Mouse (Mus musculus): ENCODE measurements around the gene Oas1e. TPM values are rescaled to one million over a fixed set of nuclear protein-coding genes. Genes with fewer than 3 reads are reported as not detected.

The Oas1e gene
- polyA plus RNA-seq, 1 experiment from 2014 or later = not detected

DNA sequence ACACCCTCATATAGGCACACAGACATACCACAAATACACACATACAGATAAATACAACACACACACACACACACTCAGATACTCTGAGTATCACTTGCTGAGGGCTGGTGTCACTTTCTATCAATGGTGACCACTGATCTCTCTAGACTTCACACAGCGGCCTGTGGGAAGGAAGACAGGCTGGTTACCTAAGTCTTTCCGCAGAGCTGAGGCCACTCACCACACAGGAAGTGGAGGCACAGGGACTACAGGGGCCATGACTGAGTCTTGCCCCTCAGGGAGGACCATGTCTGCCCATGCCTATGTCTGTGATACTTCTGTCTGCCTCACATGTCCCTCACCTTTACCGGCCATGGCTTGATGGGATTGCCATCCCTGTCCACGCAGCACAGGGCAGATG, 41.1 kb downstream of the Oas1e start:
- ATAC-seq (replicated peaks; ENCODE audit: extremely low read depth, insufficient read depth, low FRiP score) = no peak
- no peak overlapping the region for H3K27ac ChIP-seq (ENCODE audit: low read length)
- no peaks in the 10 kb centered on the region for H3K4me1 ChIP-seq (ENCODE audit: control insufficient read depth, insufficient read depth, low read length)
- no peaks in the 10 kb centered on the region for H3K27me3 ChIP-seq (ENCODE audit: control insufficient read depth, insufficient read depth, low read length)
- H3K4me3 ChIP-seq (ENCODE audit: low read length) = no peak overlapping the region
- no peaks in the 10 kb centered on the region for H3K9me3 ChIP-seq (replicated peaks; ENCODE audit: control insufficient read depth, low read length)
- H3K36me3 ChIP-seq (ENCODE audit: control insufficient read depth, insufficient read depth) = no peaks in the 10 kb centered on the region
- WGBS = 80% methylated on average over 4 of the region's 4 CpGs
- no peak overlapping the region for H3K9ac ChIP-seq (ENCODE audit: low read length)
- no peak overlapping the region for H3K4me2 ChIP-seq (ENCODE audit: low read depth, low read length)

DNA sequence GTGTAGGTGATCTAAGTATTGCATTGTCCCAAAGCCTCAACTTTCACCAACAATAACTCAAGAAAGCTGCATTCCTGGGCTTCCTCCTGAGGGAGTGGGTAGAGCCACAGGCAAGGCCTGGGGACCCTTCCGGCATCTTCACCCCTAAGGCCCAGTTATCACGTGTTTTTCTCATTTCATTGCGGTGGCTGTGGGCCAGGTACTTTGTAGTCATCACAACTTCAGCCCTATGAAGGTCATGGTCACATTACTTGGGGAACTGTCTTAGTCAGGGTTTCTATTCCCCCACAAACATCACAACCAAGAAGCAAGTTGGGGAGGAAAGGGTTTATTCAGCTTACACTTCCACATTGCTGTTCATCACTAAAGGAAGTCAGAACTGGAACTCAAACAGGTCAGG, 42.5 kb downstream of the Oas1e start:
- no peaks in the 10 kb centered on the region for H3K36me3 ChIP-seq (ENCODE audit: control insufficient read depth, insufficient read depth)
- 58% methylated on average over 3 of the region's 3 CpGs for WGBS
- no peak for ATAC-seq (replicated peaks; ENCODE audit: extremely low read depth, insufficient read depth, low FRiP score)
- H3K9ac ChIP-seq (ENCODE audit: low read length) = no peak overlapping the region
- H3K27me3 ChIP-seq (ENCODE audit: control insufficient read depth, insufficient read depth, low read length) = 0 out of 2 replicates have a peak, but pooled peaks cover 1% of the 10 kb centered on the region
- no peak overlapping the region for H3K27ac ChIP-seq (ENCODE audit: low read length)
- no peak overlapping the region for H3K4me3 ChIP-seq (ENCODE audit: low read length)
- no peak overlapping the region for H3K4me2 ChIP-seq (ENCODE audit: low read depth, low read length)
- no peaks in the 10 kb centered on the region for H3K4me1 ChIP-seq (ENCODE audit: control insufficient read depth, insufficient read depth, low read length)
- H3K9me3 ChIP-seq (replicated peaks; ENCODE audit: control insufficient read depth, low read length) = no peaks in the 10 kb centered on the region

DNA sequence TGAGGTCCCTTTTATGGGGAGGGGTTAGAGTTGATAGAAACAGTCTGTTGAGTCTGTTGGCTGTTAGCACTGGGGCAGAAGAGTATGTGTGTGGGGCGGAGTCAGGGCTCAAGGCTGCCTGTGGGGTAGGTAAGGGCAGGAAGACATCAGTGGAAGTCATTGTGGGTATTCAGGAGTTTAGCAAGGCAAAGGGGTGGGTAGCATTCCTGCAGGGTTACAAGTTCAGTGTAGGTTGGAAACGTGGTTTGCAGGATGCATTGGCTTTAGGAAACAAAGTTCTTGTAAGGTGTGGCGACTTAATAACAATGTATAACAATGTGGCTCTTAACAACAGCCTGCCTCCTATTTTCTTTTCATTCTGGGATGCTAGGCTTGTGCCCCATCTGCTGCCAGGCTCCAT, 44.1 kb downstream of the Oas1e start:
- WGBS = 75% methylated on average over 3 of the region's 3 CpGs
- H3K9ac ChIP-seq (ENCODE audit: low read length) = no peak overlapping the region
- H3K4me2 ChIP-seq (ENCODE audit: low read depth, low read length) = no peak overlapping the region
- no peaks in the 10 kb centered on the region for H3K36me3 ChIP-seq (ENCODE audit: control insufficient read depth, insufficient read depth)
- H3K27ac ChIP-seq (ENCODE audit: low read length) = no peak overlapping the region
- no peaks in the 10 kb centered on the region for H3K9me3 ChIP-seq (replicated peaks; ENCODE audit: control insufficient read depth, low read length)
- 0 out of 2 replicates have a peak, but pooled peaks cover 2% of the 10 kb centered on the region for H3K27me3 ChIP-seq (ENCODE audit: control insufficient read depth, insufficient read depth, low read length)
- no peak overlapping the region for H3K4me3 ChIP-seq (ENCODE audit: low read length)
- no peaks in the 10 kb centered on the region for H3K4me1 ChIP-seq (ENCODE audit: control insufficient read depth, insufficient read depth, low read length)
- no peak for ATAC-seq (replicated peaks; ENCODE audit: extremely low read depth, insufficient read depth, low FRiP score)

DNA sequence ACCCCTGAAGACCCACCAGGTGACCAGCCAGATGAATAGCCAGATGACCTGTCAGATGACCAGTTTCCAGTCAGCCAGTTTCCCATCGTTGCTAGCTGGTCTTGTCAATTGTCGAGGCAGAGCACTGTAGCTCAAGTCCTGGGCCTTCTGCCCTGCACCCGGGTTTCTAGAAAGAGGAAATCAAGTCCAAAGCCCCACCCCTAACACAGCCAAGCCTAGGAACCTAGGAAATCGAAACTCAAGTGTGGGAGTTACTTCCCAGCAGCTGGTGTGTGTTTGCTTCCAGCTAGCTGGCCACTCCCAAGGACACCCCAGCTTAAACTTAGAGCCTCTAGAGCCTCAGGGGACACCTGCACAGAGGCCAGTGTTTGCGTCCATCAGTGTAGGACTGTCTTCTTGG, 45.6 kb downstream of the Oas1e start, which contains the start of gene Oas2:
Gene Oas2 (minus strand): TSS at position 166 of the 400 bp plus-strand sequence.
- Histone ChIP-seq H3K36me3 (ENCODE audit: control insufficient read depth, insufficient read depth) (no peaks in the 10 kb centered on the region), H3K27me3 (ENCODE audit: control insufficient read depth, insufficient read depth, low read length) (0 out of 2 replicates have a peak, but pooled peaks cover 2% of the 10 kb centered on the region), H3K27ac (ENCODE audit: low read length) (no peak within 1 kb of the TSS), H3K4me3 (ENCODE audit: low read length) (no peak within 1 kb of the TSS), H3K4me1 (ENCODE audit: control insufficient read depth, insufficient read depth, low read length) (no peaks in the 10 kb centered on the region), H3K9me3 (replicated peaks; ENCODE audit: control insufficient read depth, low read length) (no peaks in the 10 kb centered on the region), H3K4me2 (ENCODE audit: low read depth, low read length) (no peak within 1 kb of the TSS), H3K9ac (ENCODE audit: low read length) (no peak within 1 kb of the TSS)
- WGBS = 46% methylated on average over 5 of the region's 5 CpGs
- no peak for ATAC-seq (replicated peaks; ENCODE audit: extremely low read depth, insufficient read depth, low FRiP score)

DNA sequence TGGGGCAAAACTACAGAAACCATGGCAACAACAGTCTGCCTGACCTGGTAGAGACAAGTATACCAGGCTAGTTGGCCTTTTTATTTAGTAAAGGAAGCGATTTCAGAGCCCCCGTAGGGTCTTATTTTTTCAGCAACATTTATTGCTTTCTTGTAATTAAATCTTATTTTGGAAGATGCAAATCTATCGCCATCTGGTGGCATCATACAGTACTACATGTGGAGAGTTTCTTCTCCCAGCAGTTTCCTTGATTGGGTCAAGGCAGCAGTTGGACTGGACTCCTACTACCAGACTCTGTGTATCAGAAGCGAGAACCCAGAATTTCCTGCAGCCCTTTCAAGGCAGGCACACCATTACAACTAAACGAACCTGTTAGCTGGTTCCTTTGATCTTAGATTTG, 48.9 kb downstream of the Oas1e start:
- ATAC-seq (replicated peaks; ENCODE audit: extremely low read depth, insufficient read depth, low FRiP score) = no peak
- Histone ChIP-seq H3K4me3 (ENCODE audit: low read length) (no peak overlapping the region), H3K4me1 (ENCODE audit: control insufficient read depth, insufficient read depth, low read length) (no peaks in the 10 kb centered on the region), H3K36me3 (ENCODE audit: control insufficient read depth, insufficient read depth) (no peaks in the 10 kb centered on the region), H3K27me3 (ENCODE audit: control insufficient read depth, insufficient read depth, low read length) (peaks cover 4% of the 10 kb centered on the region; the same call in 1 of the 2 replicates), H3K4me2 (ENCODE audit: low read depth, low read length) (no peak overlapping the region), H3K27ac (ENCODE audit: low read length) (no peak overlapping the region), H3K9me3 (replicated peaks; ENCODE audit: control insufficient read depth, low read length) (no peaks in the 10 kb centered on the region), H3K9ac (ENCODE audit: low read length) (no peak overlapping the region)
- 9% methylated on average over 5 of the region's 5 CpGs for WGBS

DNA sequence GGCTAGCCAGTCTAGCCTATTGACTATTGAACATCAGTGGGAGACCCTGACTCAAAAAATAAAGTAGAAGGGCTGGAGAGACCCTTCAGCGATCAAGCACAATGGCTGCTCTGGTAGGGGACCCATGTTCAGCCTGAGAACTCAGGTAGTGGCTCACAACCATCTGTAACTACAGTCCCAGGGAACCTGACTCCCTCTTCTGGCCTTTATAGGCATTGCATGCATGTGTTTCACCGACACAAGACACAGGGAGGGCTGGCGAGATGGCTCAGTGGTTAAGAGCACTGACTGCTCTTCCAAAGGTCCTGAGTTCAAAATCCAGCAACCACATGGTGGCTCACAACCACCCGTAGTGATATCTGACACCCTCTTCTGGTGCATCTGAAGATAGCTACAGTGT, 53.2 kb downstream of the Oas1e start:
- Histone ChIP-seq H3K9me3 (replicated peaks; ENCODE audit: control insufficient read depth, low read length) (no peaks in the 10 kb centered on the region), H3K36me3 (ENCODE audit: control insufficient read depth, insufficient read depth) (no peaks in the 10 kb centered on the region)
- 27% methylated on average over 4 of the region's 4 CpGs for WGBS

More for the DNA sequence above, 53.2 kb downstream of the Oas1e start:
- Histone ChIP-seq H3K4me2 (ENCODE audit: low read depth, low read length) (no peak overlapping the region), H3K4me3 (ENCODE audit: low read length) (no peak overlapping the region), H3K9ac (ENCODE audit: low read length) (no peak overlapping the region), H3K27ac (ENCODE audit: low read length) (no peak overlapping the region), H3K27me3 (ENCODE audit: control insufficient read depth, insufficient read depth, low read length) (peaks cover 3% of the 10 kb centered on the region; the same call in 1 of the 2 replicates), H3K4me1 (ENCODE audit: control insufficient read depth, insufficient read depth, low read length) (no peaks in the 10 kb centered on the region)
- no peak for ATAC-seq (replicated peaks; ENCODE audit: extremely low read depth, insufficient read depth, low FRiP score)

Other genes starting within 250 kb of the Oas1e start
- gene Tpcn1, start 206.9 kb downstream of the Oas1e start, polyA plus RNA-seq (2015; fragmentation: Nextera tagmentation; extraction: Ambion mirVana) = 14.5 TPM in 2 replicates
- gene Iqcd, start 206.5 kb downstream of the Oas1e start, polyA plus RNA-seq (2015; fragmentation: Nextera tagmentation; extraction: Ambion mirVana) = 0.36 and 0.42 TPM in 2 replicates
- 13.2 and 14.0 TPM in 2 replicates for gene Rita1, start 182.9 kb downstream of the Oas1e start, polyA plus RNA-seq (2015; fragmentation: Nextera tagmentation; extraction: Ambion mirVana)
- 30.2 and 35.0 TPM in 2 replicates for gene Ddx54, start 182.8 kb downstream of the Oas1e start, polyA plus RNA-seq (2015; fragmentation: Nextera tagmentation; extraction: Ambion mirVana)
- gene Cfap73, start 161.3 kb downstream of the Oas1e start, polyA plus RNA-seq (2015; fragmentation: Nextera tagmentation; extraction: Ambion mirVana) = 0.49 TPM in 1 of 2 replicates, not detected in the other
- gene Rasal1, start 146.7 kb downstream of the Oas1e start, polyA plus RNA-seq (2015; fragmentation: Nextera tagmentation; extraction: Ambion mirVana) = 0.70 and 0.74 TPM in 2 replicates
- gene Dtx1, start 83.6 kb downstream of the Oas1e start, polyA plus RNA-seq (2015; fragmentation: Nextera tagmentation; extraction: Ambion mirVana) = 6.7 and 11.2 TPM in 2 replicates
- gene Oas2, start 45.7 kb downstream of the Oas1e start, polyA plus RNA-seq (2015; fragmentation: Nextera tagmentation; extraction: Ambion mirVana) = 0.22 and 0.46 TPM in 2 replicates
- 0.59 and 0.80 TPM in 2 replicates for gene Oas3, start 17.9 kb downstream of the Oas1e start, polyA plus RNA-seq (2015; fragmentation: Nextera tagmentation; extraction: Ambion mirVana)
- 0.60 and 0.77 TPM in 2 replicates for gene Oas1c, start 17.0 kb upstream of the Oas1e start, polyA plus RNA-seq (2015; fragmentation: Nextera tagmentation; extraction: Ambion mirVana)
- gene Oas1f, start 51.8 kb upstream of the Oas1e start, polyA plus RNA-seq (2015; fragmentation: Nextera tagmentation; extraction: Ambion mirVana) = 0.12 TPM in 1 of 2 replicates, not detected in the other
- not detected in 2 replicates for gene Oas1h, start 65.9 kb upstream of the Oas1e start, polyA plus RNA-seq (2015; fragmentation: Nextera tagmentation; extraction: Ambion mirVana)
- 0.67 and 0.85 TPM in 2 replicates for gene Oas1g, start 92.1 kb upstream of the Oas1e start, polyA plus RNA-seq (2015; fragmentation: Nextera tagmentation; extraction: Ambion mirVana)
- gene Oas1a, start 112.0 kb upstream of the Oas1e start, polyA plus RNA-seq (2015; fragmentation: Nextera tagmentation; extraction: Ambion mirVana) = 1.6 and 2.4 TPM in 2 replicates
- gene Oas1d, start 119.0 kb upstream of the Oas1e start, polyA plus RNA-seq (2015; fragmentation: Nextera tagmentation; extraction: Ambion mirVana) = 0.09 TPM in 1 of 2 replicates, not detected in the other
- not detected in 2 replicates for gene Rph3a, start 214.6 kb upstream of the Oas1e start, polyA plus RNA-seq (2015; fragmentation: Nextera tagmentation; extraction: Ambion mirVana)

All from heart, embryonic 16.5 days (tissue).